Mouse (Mus musculus) embryonic facial prominence, embryonic 11.5 days (tissue): ENCODE data around the gene Ttll6. TPM values are rescaled to one million over a fixed set of nuclear protein-coding genes. Genes with fewer than 3 reads are reported as not detected.
"Not testable (repeated sequence)": the region's sequence is repeated elsewhere in the genome, so short reads cannot be mapped to it uniquely, and the experiment has no call there.

Experiments used
- ATAC-seq: fragments of 200-750 bp; cut with Nextera tagmentation; replicated peaks from 2 replicates; pipeline ENCODE4 v1.8.0; 2017; ENCODE audit warnings: low read depth; ENCODE audit not compliant: insufficient number of reproducible peaks, low FRiP score, low TSS enrichment
- DNase-seq: peaks from one replicate; pipeline ENCODE4 v3.0.0-alpha.2; 2015; ENCODE audit warnings: low spot score
- H3K27ac ChIP-seq: fragments of 300-500 bp; sonication (generic); replicated peaks from 2 replicates; pipeline ENCODE4 v1.5.1; 2014; ENCODE audit warnings: mild to moderate bottlenecking, low read depth, low read length, control low read depth
- H3K27me3 ChIP-seq: fragments of 300-500 bp; sonication (generic); 2 replicates; pipeline ENCODE4 v1.6.1; 2014; ENCODE audit warnings: mild to moderate bottlenecking, low read length, moderate library complexity, mixed read lengths; ENCODE audit not compliant: control insufficient read depth, insufficient read depth
- H3K36me3 ChIP-seq: fragments of 300-500 bp; sonication (generic); replicated peaks from 2 replicates; pipeline ENCODE4 v1.6.1; 2014; ENCODE audit warnings: low read depth, mild to moderate bottlenecking, low read length, moderate library complexity, mixed read lengths; ENCODE audit not compliant: control insufficient read depth, insufficient read depth
- H3K4me1 ChIP-seq: fragments of 300-500 bp; sonication (generic); 2 replicates; pipeline ENCODE4 v1.6.1; 2014; ENCODE audit warnings: low read length, mixed read lengths; ENCODE audit not compliant: control insufficient read depth, insufficient read depth
- H3K4me2 ChIP-seq: fragments of 300-500 bp; sonication (generic); 2 replicates; pipeline ENCODE4 v1.6.1; 2014; ENCODE audit warnings: low read depth, mild to moderate bottlenecking, control low read depth, low read length, moderate library complexity
- H3K4me3 ChIP-seq: fragments of 300-500 bp; sonication (generic); 2 replicates; pipeline ENCODE4 v1.5.1; 2014; ENCODE audit warnings: low read depth, low read length, control low read depth
- H3K9ac ChIP-seq: fragments of 300-500 bp; sonication (generic); replicated peaks from 2 replicates; pipeline ENCODE4 v1.6.1; 2014; ENCODE audit warnings: mild to moderate bottlenecking, control low read depth, low read length
- H3K9me3 ChIP-seq: fragments of 300-500 bp; sonication (generic); replicated peaks from 2 replicates; pipeline ENCODE4 v1.6.1; 2016; ENCODE audit warnings: mild to moderate bottlenecking, low read length, inconsistent platforms, mixed read lengths; ENCODE audit not compliant: control insufficient read depth
- WGBS: fragments of 180-500 bp; shearing (Covaris S2); extraction: QIAGEN DNeasy Blood & Tissue Kit; methylation state at CpG from one replicate; pipeline ENCODE4 v1.1.7; 2014; 5-methylcytosine and 5-hydroxymethylcytosine counted together
- polyA plus RNA-seq: library from polyadenylated mRNA; unstranded; fragments of >200 nt; fragmentation: Nextera tagmentation; extraction: Ambion mirVana; gene quantifications from 2 replicates; pipeline ENCODE4 v1.2.1, GENCODE M21; 2014

The Ttll6 gene
- not detected in 2 replicates for polyA plus RNA-seq

DNA sequence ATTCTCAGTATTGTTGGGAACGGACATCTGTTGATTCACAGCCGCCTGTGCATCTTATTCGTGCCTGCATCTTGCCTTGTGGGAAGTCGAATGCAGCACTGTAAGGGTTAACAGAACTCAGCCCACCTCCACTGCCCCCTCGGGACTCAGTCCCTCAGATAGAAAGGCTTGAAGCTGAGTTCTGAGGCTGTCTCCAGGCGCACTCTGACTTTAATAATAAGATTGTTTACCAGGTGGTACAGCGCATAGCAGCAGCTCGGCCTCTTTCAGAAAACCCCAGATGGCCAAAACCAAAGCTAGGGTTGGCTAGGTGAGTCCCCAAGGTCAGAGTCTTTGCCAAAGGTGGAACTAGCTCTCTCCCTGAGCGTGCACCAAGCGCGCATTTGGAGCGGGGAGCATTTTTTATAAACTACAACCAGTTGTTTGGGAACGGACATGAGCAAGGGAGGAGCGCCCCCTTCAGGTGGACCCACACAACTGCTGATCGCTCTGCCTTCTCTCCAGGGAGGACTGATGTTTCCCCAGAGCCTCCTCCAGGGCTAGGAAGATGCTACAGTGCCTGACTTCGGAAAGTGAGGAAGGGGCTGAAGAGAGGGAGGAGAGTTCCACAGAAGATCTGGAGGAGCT is at the start of gene Ttll6:
TSS of gene Ttll6 (plus strand) at position 548 of the 627 bp plus-strand sequence.
- H3K4me2 ChIP-seq, result peak within 1 kb of the TSS; percentile 21
- peak; percentile 78 for DNase-seq
- peak within 1 kb of the TSS; percentile 18; the same call in 1 of the 2 replicates for H3K9ac ChIP-seq
- WGBS, result 19% methylated on average over 16 of the region's 16 CpGs
- no peak for ATAC-seq
- no peaks in the 10 kb centered on the region for H3K36me3 ChIP-seq
- H3K4me3 ChIP-seq, result no peak within 1 kb of the TSS; the same call in 1 of the 2 replicates
- no peak within 1 kb of the TSS for H3K27ac ChIP-seq
- H3K27me3 ChIP-seq, result no peaks in the 10 kb centered on the region; the same call in none of the 2 replicates
- H3K4me1 ChIP-seq, result no peaks in the 10 kb centered on the region
- H3K9me3 ChIP-seq, result no peaks in the 10 kb centered on the region

DNA sequence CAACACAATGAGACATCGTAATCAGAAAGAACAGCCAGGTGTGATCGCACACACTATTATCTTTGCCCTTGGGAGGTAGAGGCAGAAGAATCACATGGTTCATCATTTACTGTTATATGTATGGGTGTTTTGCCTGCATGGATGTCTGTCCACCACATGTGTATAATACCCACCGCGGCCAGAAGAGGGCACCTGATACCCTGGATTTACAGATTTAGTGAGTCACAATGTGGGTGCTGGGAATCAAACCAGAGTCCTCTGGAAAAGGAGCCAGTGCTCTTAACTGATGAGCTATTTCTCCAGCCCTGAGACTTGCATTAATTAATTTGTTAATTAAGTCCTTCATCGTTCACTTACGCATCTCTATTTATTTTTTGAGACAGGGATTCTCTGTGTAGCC is 45.6 kb upstream of the Ttll6 start:
- H3K4me2 ChIP-seq, result no peak overlapping the region
- 0 out of 2 replicates have a peak, but pooled peaks cover 4% of the 10 kb centered on the region for H3K9me3 ChIP-seq
- H3K4me3 ChIP-seq, result no peak overlapping the region
- WGBS, result 84% methylated on average over 6 of the region's 6 CpGs
- no peaks in the 10 kb centered on the region for H3K36me3 ChIP-seq
- no peaks in the 10 kb centered on the region; the same call in 1 of the 2 replicates for H3K27me3 ChIP-seq
- H3K27ac ChIP-seq, result no peak overlapping the region
- H3K4me1 ChIP-seq, result no peaks in the 10 kb centered on the region
- ATAC-seq, result no peak
- H3K9ac ChIP-seq, result no peak overlapping the region
- no peak for DNase-seq

- H3K27ac ChIP-seq, result no peak overlapping the region
- H3K4me3 ChIP-seq, result no peak overlapping the region
- DNase-seq, result peak; percentile 45
- H3K4me1 ChIP-seq, result no peaks in the 10 kb centered on the region
- 0 out of 2 replicates have a peak, but pooled peaks cover 4% of the 10 kb centered on the region for H3K9me3 ChIP-seq
- no peak overlapping the region for H3K4me2 ChIP-seq
- H3K36me3 ChIP-seq, result no peaks in the 10 kb centered on the region
- 54% methylated on average over 2 of the region's 2 CpGs for WGBS
- no peak for ATAC-seq
- H3K9ac ChIP-seq, result no peak overlapping the region
- no peaks in the 10 kb centered on the region; the same call in 1 of the 2 replicates for H3K27me3 ChIP-seq
Measured at GRCm38 (mm10) chr11:96091073-96091472, 42.5 kb upstream of the Ttll6 start.

GRCm38 (mm10) chr11:96092674-96093291 is 40.8 kb upstream of the Ttll6 start:
- Histone ChIP-seq H3K36me3 (no peaks in the 10 kb centered on the region), H3K4me3 (no peak overlapping the region), H3K4me1 (no peaks in the 10 kb centered on the region), H3K27ac (no peak overlapping the region), H3K27me3 (no peaks in the 10 kb centered on the region; the same call in 1 of the 2 replicates), H3K9me3 (0 out of 2 replicates have a peak, but pooled peaks cover 4% of the 10 kb centered on the region), H3K4me2 (no peak overlapping the region), H3K9ac (no peak overlapping the region)
- ATAC-seq (no peak), DNase-seq (no peak)
- 40% methylated on average over 7 of the region's 7 CpGs for WGBS

DNA sequence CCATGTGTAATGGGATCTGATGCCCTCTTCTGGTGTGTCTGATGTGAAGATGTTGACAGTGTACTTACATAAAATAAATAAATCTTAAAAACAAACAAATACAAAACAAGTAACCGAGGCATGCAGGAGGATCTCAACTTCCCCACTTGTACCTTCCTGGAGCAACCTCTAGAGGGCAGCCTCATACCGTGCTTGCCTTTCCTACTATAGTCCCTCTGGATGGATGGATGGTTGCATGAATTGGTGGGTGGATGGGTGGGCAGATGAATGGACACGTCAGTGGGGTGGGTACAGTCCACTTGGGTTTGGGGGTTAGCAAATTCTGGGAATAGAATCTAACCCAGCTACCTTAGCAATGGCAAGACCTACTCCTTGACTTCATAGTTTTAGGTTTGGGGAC is 40.2 kb upstream of the Ttll6 start:
- Histone ChIP-seq H3K27ac (no peak overlapping the region), H3K9ac (no peak overlapping the region), H3K4me3 (no peak overlapping the region), H3K36me3 (no peaks in the 10 kb centered on the region), H3K27me3 (no peaks in the 10 kb centered on the region; the same call in 1 of the 2 replicates), H3K4me1 (no peaks in the 10 kb centered on the region), H3K4me2 (no peak overlapping the region), H3K9me3 (no peaks in the 10 kb centered on the region)
- DNase-seq, result peak; percentile 68
- 13% methylated on average over 3 of the region's 3 CpGs for WGBS
- no peak for ATAC-seq

DNA sequence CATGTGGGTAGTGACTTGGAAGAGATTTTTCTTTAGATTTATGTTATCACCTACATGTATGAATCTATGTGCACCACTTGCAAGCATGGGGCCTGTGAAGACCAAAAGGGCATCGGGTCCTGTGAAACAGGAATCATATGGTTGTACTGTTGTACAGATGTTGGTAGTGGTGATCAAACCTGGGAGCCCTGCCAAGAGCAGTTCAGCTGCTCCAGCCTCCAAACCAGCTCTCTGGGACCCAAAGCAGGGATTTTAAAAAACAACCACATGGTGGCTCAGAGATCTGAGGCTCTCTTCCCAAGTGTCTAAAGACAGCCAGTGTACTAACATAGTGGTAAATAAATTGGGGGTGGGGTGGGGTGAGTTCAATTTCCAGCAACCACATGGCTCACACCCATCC is 25.2 kb upstream of the Ttll6 start:
- H3K9ac ChIP-seq, result no peak overlapping the region
- no peaks in the 10 kb centered on the region for H3K9me3 ChIP-seq
- H3K4me3 ChIP-seq, result no peak overlapping the region
- no peak overlapping the region for H3K4me2 ChIP-seq
- no peak overlapping the region for H3K27ac ChIP-seq
- DNase-seq (no peak), ATAC-seq (no peak)
- H3K4me1 ChIP-seq, result no peaks in the 10 kb centered on the region
- 81% methylated on average over 1 of the region's 1 CpGs for WGBS
- H3K36me3 ChIP-seq, result no peaks in the 10 kb centered on the region
- no peaks in the 10 kb centered on the region for H3K27me3 ChIP-seq

- 48% methylated on average over 2 of the region's 2 CpGs for WGBS
- H3K9me3 ChIP-seq, result not testable (repeated sequence)
Measured at GRCm38 (mm10) chr11:96110950-96111349, 22.6 kb upstream of the Ttll6 start.

GRCm38 (mm10) chr11:96111751-96112150 is 21.8 kb upstream of the Ttll6 start, which contains the start of gene Calcoco2:
Calcoco2 (minus strand) TSS chr11:96111964.
- H3K27me3 ChIP-seq, result no peaks in the 10 kb centered on the region
- H3K4me1 ChIP-seq, result no peaks in the 10 kb centered on the region
- no peak within 1 kb of the TSS for H3K9ac ChIP-seq
- ATAC-seq, result no peak
- H3K27ac ChIP-seq, result no peak within 1 kb of the TSS
- DNase-seq, result no peak
- H3K4me2 ChIP-seq, result no peak within 1 kb of the TSS
- H3K4me3 ChIP-seq, result no peak within 1 kb of the TSS
- 41% methylated on average over 14 of the region's 14 CpGs for WGBS
- no peaks in the 10 kb centered on the region for H3K36me3 ChIP-seq
- H3K9me3 ChIP-seq, result no peaks in the 10 kb centered on the region

More at GRCm38 (mm10) chr11:96110950-96111349, 22.6 kb upstream of the Ttll6 start:
- H3K4me1 ChIP-seq, H3K27me3 ChIP-seq, DNase-seq, H3K4me2 ChIP-seq, H3K9ac ChIP-seq, ATAC-seq, H3K36me3 ChIP-seq, H3K27ac ChIP-seq, H3K4me3 ChIP-seq: not testable (repeated sequence)
